Mouse (Mus musculus): ENCODE measurements at regions not wholly inside any gene's neighbourhood (a gene's known extent, or its start where the extent isn't known, plus 50 kb on each side); places are given as distances from the start of the nearest gene placed in this dataset.

DNA sequence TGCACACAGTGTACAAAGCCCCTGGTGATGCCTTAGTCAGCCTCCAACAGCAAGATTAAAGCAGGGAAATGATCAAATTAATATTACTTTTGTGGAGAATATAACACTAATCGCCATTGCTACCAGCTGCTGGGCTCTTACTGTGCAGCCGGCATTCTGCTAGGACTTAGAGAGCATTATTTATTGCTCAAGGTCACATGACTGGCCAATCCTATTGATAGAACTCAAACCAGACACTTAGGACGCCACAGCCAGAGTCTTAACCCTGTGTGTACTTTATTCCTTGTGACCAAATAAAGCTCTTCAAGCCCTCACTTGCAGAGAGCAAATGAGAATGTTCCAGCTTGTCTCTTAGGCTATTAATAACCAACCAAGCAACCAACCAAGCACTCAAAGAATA is 152.6 kb downstream of the Gm815 start:
- TF ChIP-seq NANOG (IDR thresholded peaks at IDR 0.05; ENCODE audit: borderline replicate concordance, low read length) (no peak), CTCF (conservative IDR thresholded peaks at IDR 0.05; ENCODE audit: low read length) (no peak), POU5F1 (IDR thresholded peaks at IDR 0.05; ENCODE audit: borderline replicate concordance, low read length) (no peak)

Data from E14TG2a.4 (cell line).